Mouse (Mus musculus) midbrain, embryonic 15.5 days (tissue): ENCODE measurements around the gene Ces2b. TPM values are rescaled to one million over a fixed set of nuclear protein-coding genes. Genes with fewer than 3 reads are reported as not detected.
"Not testable (repeated sequence)": the region's sequence is repeated elsewhere in the genome, so short reads cannot be mapped to it uniquely, and the experiment has no call there.

Experiments
- ATAC-seq: fragments of 200-750 bp; cut with Nextera tagmentation; replicated peaks from 2 replicates; pipeline ENCODE4 v1.8.0; 2017; ENCODE audit warnings: moderate TSS enrichment
- H3K27ac ChIP-seq: fragments of 300-500 bp; sonication (generic); 2 replicates; pipeline ENCODE4 v1.5.1; 2015; ENCODE audit warnings: mild to moderate bottlenecking, inconsistent platforms
- H3K27me3 ChIP-seq: fragments of 300-500 bp; sonication (generic); replicated peaks from 2 replicates; pipeline ENCODE4 v1.6.1; 2015; ENCODE audit warnings: inconsistent platforms
- H3K36me3 ChIP-seq: fragments of 300-500 bp; sonication (generic); replicated peaks from 2 replicates; pipeline ENCODE4 v1.6.1; 2015; ENCODE audit warnings: inconsistent platforms
- H3K4me1 ChIP-seq: fragments of 300-500 bp; sonication (generic); 2 replicates; pipeline ENCODE4 v1.6.1; 2015; ENCODE audit warnings: inconsistent platforms
- H3K4me2 ChIP-seq: fragments of 300-500 bp; sonication (generic); 2 replicates; pipeline ENCODE4 v1.6.1; 2015; ENCODE audit warnings: inconsistent platforms, mild to moderate bottlenecking, moderate library complexity
- H3K4me3 ChIP-seq: fragments of 300-500 bp; sonication (generic); 2 replicates; pipeline ENCODE4 v1.5.1; 2015; ENCODE audit warnings: mild to moderate bottlenecking, inconsistent platforms
- H3K9ac ChIP-seq: fragments of 300-500 bp; sonication (generic); 2 replicates; pipeline ENCODE4 v1.6.1; 2015; ENCODE audit warnings: mild to moderate bottlenecking, inconsistent platforms
- H3K9me3 ChIP-seq: fragments of 300-500 bp; sonication (generic); 2 replicates; pipeline ENCODE4 v1.6.1; 2016; ENCODE audit warnings: inconsistent platforms
- whole genome bisulfite sequencing: fragments of 180-500 bp; shearing (Covaris S2); methylation state at CpG from one replicate; pipeline ENCODE4 v1.1.7; 2015; ENCODE audit warnings: mixed read lengths; 5-methylcytosine and 5-hydroxymethylcytosine counted together
- polyA plus RNA-seq: library from polyadenylated mRNA; unstranded; fragments of >200 nt; fragmentation: Nextera tagmentation; extraction: Ambion mirVana; gene quantifications from 2 replicates; pipeline ENCODE4 v1.2.1, GENCODE M21; 2015

The Ces2b gene
- polyA plus RNA-seq, 1 experiment from 2014 or later, result 0.28 TPM

DNA sequence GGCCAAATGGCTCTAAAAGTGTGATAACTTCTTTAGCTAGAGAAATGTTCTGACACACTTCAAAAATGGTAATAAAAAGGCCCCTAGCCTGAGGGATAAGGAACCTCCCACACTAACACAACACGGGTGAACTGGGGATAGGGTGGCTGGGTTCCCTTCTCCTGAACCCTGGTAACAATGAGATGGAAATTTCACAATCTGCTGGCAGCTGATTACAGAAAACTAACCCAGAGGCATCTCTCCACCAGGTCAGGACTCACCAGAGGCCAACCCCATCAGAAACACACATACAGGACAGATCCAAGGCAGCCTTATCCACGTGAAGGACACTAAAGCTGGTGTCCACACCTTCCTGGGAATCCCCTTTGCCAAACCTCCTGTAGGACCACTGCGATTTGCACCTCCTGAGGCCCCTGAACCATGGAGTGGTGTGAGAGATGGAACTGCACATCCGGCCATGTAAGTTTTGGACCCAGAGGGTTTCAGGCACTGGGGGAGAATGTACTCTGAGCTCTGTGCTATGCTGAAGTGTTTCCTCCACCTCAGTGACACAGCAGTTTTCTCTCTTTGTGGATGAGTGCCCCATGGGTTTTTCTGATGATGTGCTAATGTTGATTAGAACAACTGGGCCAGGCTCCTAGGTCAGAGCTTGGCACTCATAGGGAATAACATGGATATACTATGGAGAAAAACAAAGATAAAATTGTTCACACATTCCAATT, 16.5 kb downstream of the Ces2b start:
- H3K27ac ChIP-seq, result no peak overlapping the region
- WGBS, result 81% methylated on average over 4 of the region's 4 CpGs
- ATAC-seq, result no peak
- no peaks in the 10 kb centered on the region for H3K9me3 ChIP-seq
- no peak overlapping the region for H3K4me2 ChIP-seq
- no peak overlapping the region for H3K4me3 ChIP-seq
- H3K4me1 ChIP-seq, result no peaks in the 10 kb centered on the region
- no peaks in the 10 kb centered on the region for H3K27me3 ChIP-seq
- no peak overlapping the region for H3K9ac ChIP-seq
- no peaks in the 10 kb centered on the region for H3K36me3 ChIP-seq

DNA sequence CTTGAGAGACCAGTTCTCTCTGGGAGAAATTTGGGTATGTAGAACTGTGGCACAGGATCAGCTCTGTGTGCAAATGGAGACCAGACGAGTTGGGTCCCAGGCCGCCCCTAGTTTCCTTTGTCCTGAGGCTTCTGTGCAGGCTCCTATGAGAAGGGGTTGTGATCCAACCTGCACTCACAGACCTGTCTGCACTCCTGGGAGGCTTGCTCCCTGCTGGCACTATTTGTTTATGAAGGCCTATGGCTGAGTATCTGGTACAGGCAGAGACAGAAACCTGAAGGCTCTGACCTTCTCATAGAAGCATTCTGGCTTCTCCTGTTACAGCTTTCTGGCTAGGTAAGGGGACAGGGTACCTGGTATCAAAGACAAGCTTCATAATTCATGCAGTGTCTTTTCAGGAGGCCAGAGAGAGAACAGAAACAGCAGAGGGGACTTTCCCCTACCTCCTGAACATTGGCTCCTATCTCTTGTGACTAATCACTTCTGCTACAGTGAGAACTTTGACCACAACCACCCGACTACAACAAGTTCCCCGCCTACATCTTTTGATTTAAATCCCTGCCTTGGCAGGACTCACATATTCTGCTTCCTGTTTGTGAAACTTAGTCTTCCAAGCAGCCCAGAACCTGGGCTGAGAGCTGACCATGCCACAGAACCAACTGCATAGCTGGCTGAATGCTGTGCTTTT, 35.6 kb downstream of the Ces2b start:
- no CpG with 5 or more reads among the region's 4 CpGs for WGBS
- not testable (repeated sequence) for H3K27ac ChIP-seq, H3K4me3 ChIP-seq, H3K27me3 ChIP-seq, H3K9ac ChIP-seq, H3K4me2 ChIP-seq, H3K36me3 ChIP-seq, H3K9me3 ChIP-seq, ATAC-seq, H3K4me1 ChIP-seq

DNA sequence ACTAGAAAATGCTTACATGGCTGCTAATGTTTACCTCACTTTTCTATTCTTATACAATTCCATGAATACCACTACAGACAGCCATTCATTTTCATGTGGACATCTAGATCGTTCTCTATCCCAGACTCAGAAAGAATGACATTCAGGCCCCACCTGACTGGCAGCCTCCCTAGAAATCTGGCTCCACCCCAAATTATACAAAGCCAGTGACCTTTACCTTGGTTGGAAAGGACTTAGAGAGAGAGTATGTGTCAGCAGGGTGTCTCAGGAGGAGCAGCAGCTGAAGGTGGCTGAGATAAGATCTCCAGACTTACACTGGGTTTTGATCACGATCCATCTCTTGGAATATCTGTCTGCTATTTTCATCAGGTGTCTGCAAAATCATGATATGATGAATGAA, 37.5 kb downstream of the Ces2b start:
- H3K9ac ChIP-seq, ATAC-seq, H3K4me3 ChIP-seq, H3K27ac ChIP-seq, H3K4me1 ChIP-seq, H3K36me3 ChIP-seq, H3K27me3 ChIP-seq, H3K9me3 ChIP-seq, H3K4me2 ChIP-seq: not testable (repeated sequence)
- WGBS, result no CpG with 5 or more reads among the region's 2 CpGs

- H3K9me3 ChIP-seq, H3K36me3 ChIP-seq, H3K27ac ChIP-seq, ATAC-seq, H3K27me3 ChIP-seq, H3K4me3 ChIP-seq, H3K4me2 ChIP-seq, H3K9ac ChIP-seq, H3K4me1 ChIP-seq: not testable (repeated sequence)
- WGBS, result no CpG with 5 or more reads among the region's 4 CpGs
These were observed 55.0 kb downstream of the Ces2b start for GRCm38 (mm10) chr8:104886223-104886926.

Other genes with a start within 250 kb of the Ces2b start
- gene Pdp2, start 240.1 kb upstream of the Ces2b start, polyA plus RNA-seq, result 20.0 and 20.9 TPM in 2 replicates
- not detected in 2 replicates for gene Cdh16, start 207.2 kb upstream of the Ces2b start, polyA plus RNA-seq
- gene Rrad, start 200.2 kb upstream of the Ces2b start, polyA plus RNA-seq, result 4.0 and 5.1 TPM in 2 replicates
- 132 and 140 TPM in 2 replicates for gene Ciao2b, start 189.6 kb upstream of the Ces2b start, polyA plus RNA-seq
- not detected in 2 replicates for gene Ces2a, start 97.6 kb upstream of the Ces2b start, polyA plus RNA-seq
- not detected in 2 replicates for gene Ces2c, start 15.5 kb downstream of the Ces2b start, polyA plus RNA-seq
- not detected in 2 replicates for gene Ces2e, start 94.7 kb downstream of the Ces2b start, polyA plus RNA-seq
- gene Ces2f, start 115.8 kb downstream of the Ces2b start, polyA plus RNA-seq, result not detected in 2 replicates
- 0.08 TPM in 1 of 2 replicates, not detected in the other for gene Ces2g, start 130.1 kb downstream of the Ces2b start, polyA plus RNA-seq
- not detected in 2 replicates for gene Ces2h, start 169.3 kb downstream of the Ces2b start, polyA plus RNA-seq
- not detected in 2 replicates for gene Ces3a, start 217.0 kb downstream of the Ces2b start, polyA plus RNA-seq